Mouse (Mus musculus): Measurements from ENCODE around the gene Ap3d1. TPM values are rescaled to one million over a fixed set of nuclear protein-coding genes. Genes with fewer than 3 reads are reported as not detected.

The Ap3d1 gene
- polyA plus RNA-seq, 1 experiment = 136 TPM

- H3K4me3 ChIP-seq (replicated peaks; ENCODE audit: extremely low read depth, low read depth, low read length) = no peak overlapping the region
- WGBS = 13% methylated on average over 2 of the region's 2 CpGs
- peaks cover 25% of the 10 kb centered on the region for H3K4me1 ChIP-seq (ENCODE audit: control insufficient read depth, insufficient read depth, low read length)
- no peak for TF ChIP-seq CTCF (IDR thresholded peaks at IDR 0.05; ENCODE audit: insufficient read depth, low read length)
- TF ChIP-seq POLR2A (IDR thresholded peaks at IDR 0.05; ENCODE audit: borderline replicate concordance, extremely low read depth, low read depth, low read length) = no peak
- DNase-seq = peak; percentile 45
Observed at GRCm38 (mm10) chr10:80695186-80695585, 46.9 kb downstream of the Ap3d1 start.

GRCm38 (mm10) chr10:80694159-80694938 lies 47.7 kb downstream of the Ap3d1 start:
- WGBS = 85% methylated on average over 13 of the region's 13 CpGs
- no peak overlapping the region for H3K4me3 ChIP-seq (replicated peaks; ENCODE audit: extremely low read depth, low read depth, low read length)
- TF ChIP-seq POLR2A (IDR thresholded peaks at IDR 0.05; ENCODE audit: borderline replicate concordance, extremely low read depth, low read depth, low read length) (no peak), CTCF (IDR thresholded peaks at IDR 0.05; ENCODE audit: insufficient read depth, low read length) (no peak)
- H3K4me1 ChIP-seq (ENCODE audit: control insufficient read depth, insufficient read depth, low read length) = peaks cover 25% of the 10 kb centered on the region
- DNase-seq = no peak

- Histone ChIP-seq H3K4me1 (ENCODE audit: control insufficient read depth, insufficient read depth, low read length) (peaks cover 25% of the 10 kb centered on the region), H3K4me3 (replicated peaks; ENCODE audit: extremely low read depth, low read depth, low read length) (no peak overlapping the region)
- DNase-seq = no peak
- WGBS = 79% methylated on average over 12 of the region's 12 CpGs
- TF ChIP-seq POLR2A (IDR thresholded peaks at IDR 0.05; ENCODE audit: borderline replicate concordance, extremely low read depth, low read depth, low read length) (no peak), CTCF (IDR thresholded peaks at IDR 0.05; ENCODE audit: insufficient read depth, low read length) (no peak)
Observed at GRCm38 (mm10) chr10:80693401-80694045, 48.5 kb downstream of the Ap3d1 start.

GRCm38 (mm10) chr10:80692249-80693165 lies 49.6 kb downstream of the Ap3d1 start:
- H3K4me1 ChIP-seq (ENCODE audit: control insufficient read depth, insufficient read depth, low read length) = peaks cover 25% of the 10 kb centered on the region
- DNase-seq = no peak
- no peak for TF ChIP-seq CTCF (IDR thresholded peaks at IDR 0.05; ENCODE audit: insufficient read depth, low read length)
- TF ChIP-seq POLR2A (IDR thresholded peaks at IDR 0.05; ENCODE audit: borderline replicate concordance, extremely low read depth, low read depth, low read length) = no peak; the same call in 1 of the 2 replicates
- no peak overlapping the region for H3K4me3 ChIP-seq (replicated peaks; ENCODE audit: extremely low read depth, low read depth, low read length)
- 67% methylated on average over 14 of the region's 14 CpGs for whole genome bisulfite sequencing

GRCm38 (mm10) chr10:80687850-80688249 lies 54.2 kb downstream of the Ap3d1 start:
- TF ChIP-seq POLR2A (IDR thresholded peaks at IDR 0.05; ENCODE audit: borderline replicate concordance, extremely low read depth, low read depth, low read length) = no peak
- TF ChIP-seq CTCF (IDR thresholded peaks at IDR 0.05; ENCODE audit: insufficient read depth, low read length) = peak; percentile 81
- no peak overlapping the region for H3K4me3 ChIP-seq (replicated peaks; ENCODE audit: extremely low read depth, low read depth, low read length)
- WGBS = 19% methylated on average over 5 of the region's 5 CpGs
- peak; percentile 72 for DNase-seq
- no peaks in the 10 kb centered on the region for H3K4me1 ChIP-seq (ENCODE audit: control insufficient read depth, insufficient read depth, low read length)

GRCm38 (mm10) chr10:80686617-80687016 lies 55.4 kb downstream of the Ap3d1 start:
- WGBS = 82% methylated on average over 3 of the region's 3 CpGs
- DNase-seq = no peak
- TF ChIP-seq POLR2A (IDR thresholded peaks at IDR 0.05; ENCODE audit: borderline replicate concordance, extremely low read depth, low read depth, low read length) (no peak), CTCF (IDR thresholded peaks at IDR 0.05; ENCODE audit: insufficient read depth, low read length) (no peak)

GRCm38 (mm10) chr10:80684984-80685383 lies 57.1 kb downstream of the Ap3d1 start:
- TF ChIP-seq CTCF (IDR thresholded peaks at IDR 0.05; ENCODE audit: insufficient read depth, low read length) (no peak), POLR2A (IDR thresholded peaks at IDR 0.05; ENCODE audit: borderline replicate concordance, extremely low read depth, low read depth, low read length) (no peak)
- 86% methylated on average over 4 of the region's 4 CpGs for WGBS
- DNase-seq = no peak
- no peak overlapping the region for H3K4me3 ChIP-seq (replicated peaks; ENCODE audit: extremely low read depth, low read depth, low read length)
- H3K4me1 ChIP-seq (ENCODE audit: control insufficient read depth, insufficient read depth, low read length) = peaks cover 3% of the 10 kb centered on the region; the same call in 1 of the 2 replicates

More at GRCm38 (mm10) chr10:80686617-80687016, 55.4 kb downstream of the Ap3d1 start:
- Histone ChIP-seq H3K4me3 (replicated peaks; ENCODE audit: extremely low read depth, low read depth, low read length) (no peak overlapping the region), H3K4me1 (ENCODE audit: control insufficient read depth, insufficient read depth, low read length) (no peaks in the 10 kb centered on the region)

GRCm38 (mm10) chr10:80684214-80684613 lies 57.9 kb downstream of the Ap3d1 start:
- peak; percentile 90 for TF ChIP-seq CTCF (IDR thresholded peaks at IDR 0.05; ENCODE audit: insufficient read depth, low read length)
- no peak for TF ChIP-seq POLR2A (IDR thresholded peaks at IDR 0.05; ENCODE audit: borderline replicate concordance, extremely low read depth, low read depth, low read length)
- Histone ChIP-seq H3K4me3 (replicated peaks; ENCODE audit: extremely low read depth, low read depth, low read length) (no peak overlapping the region), H3K4me1 (ENCODE audit: control insufficient read depth, insufficient read depth, low read length) (peaks cover 11% of the 10 kb centered on the region)
- WGBS = 44% methylated on average over 6 of the region's 6 CpGs
- peak; percentile 73 for DNase-seq

- WGBS = 83% methylated on average over 1 of the region's 1 CpGs
- no peak for TF ChIP-seq CTCF (IDR thresholded peaks at IDR 0.05; ENCODE audit: insufficient read depth, low read length)
- TF ChIP-seq POLR2A (IDR thresholded peaks at IDR 0.05; ENCODE audit: borderline replicate concordance, extremely low read depth, low read depth, low read length) = no peak
- Histone ChIP-seq H3K4me3 (replicated peaks; ENCODE audit: extremely low read depth, low read depth, low read length) (no peak overlapping the region), H3K4me1 (ENCODE audit: control insufficient read depth, insufficient read depth, low read length) (peaks cover 16% of the 10 kb centered on the region)
- no peak for DNase-seq
Observed at GRCm38 (mm10) chr10:80683647-80684046, 58.4 kb downstream of the Ap3d1 start.
